Mouse (Mus musculus) hindbrain, embryonic 12.5 days (tissue): Measurements from ENCODE around the gene Alox12. TPM values are rescaled to one million over a fixed set of nuclear protein-coding genes. Genes with fewer than 3 reads are reported as not detected.

Experiments
- ATAC-seq: fragments of 200-750 bp; cut with Nextera tagmentation; 2 replicates; pipeline ENCODE4 v1.8.0; 2017; ENCODE audit warnings: moderate TSS enrichment; ENCODE audit not compliant: low FRiP score
- H3K27ac ChIP-seq: fragments of 300-500 bp; sonication (generic); 2 replicates; pipeline ENCODE4 v1.5.1; 2016; ENCODE audit warnings: mild to moderate bottlenecking
- H3K27me3 ChIP-seq: fragments of 300-500 bp; sonication (generic); 2 replicates; pipeline ENCODE4 v1.6.1; 2016; ENCODE audit warnings: mild to moderate bottlenecking
- H3K36me3 ChIP-seq: fragments of 300-500 bp; sonication (generic); 2 replicates; pipeline ENCODE4 v1.6.1; 2016; ENCODE audit warnings: mild to moderate bottlenecking
- H3K4me1 ChIP-seq: fragments of 300-500 bp; sonication (generic); 2 replicates; pipeline ENCODE4 v1.6.1; 2016
- H3K4me2 ChIP-seq: fragments of 300-500 bp; sonication (generic); replicated peaks from 2 replicates; pipeline ENCODE4 v1.6.1; 2016; ENCODE audit warnings: mild to moderate bottlenecking
- H3K4me3 ChIP-seq: fragments of 300-500 bp; sonication (generic); 2 replicates; pipeline ENCODE4 v1.5.1; 2016; ENCODE audit warnings: mild to moderate bottlenecking
- H3K9ac ChIP-seq: fragments of 300-500 bp; sonication (generic); 2 replicates; pipeline ENCODE4 v1.6.1; 2016; ENCODE audit warnings: mild to moderate bottlenecking, moderate library complexity
- H3K9me3 ChIP-seq: fragments of 300-500 bp; sonication (generic); replicated peaks from 2 replicates; pipeline ENCODE4 v1.6.1; 2016; ENCODE audit warnings: mild to moderate bottlenecking
- WGBS: fragments of 180-500 bp; shearing (Covaris S2); methylation state at CpG from one replicate; pipeline ENCODE4 v1.1.7; 2016; 5-methylcytosine and 5-hydroxymethylcytosine counted together
- polyA plus RNA-seq: library from polyadenylated mRNA; unstranded; fragments of >200 nt; fragmentation: Nextera tagmentation; extraction: Ambion mirVana; gene quantifications from 2 replicates; pipeline ENCODE4 v1.2.1, GENCODE M21; 2016

The Alox12 gene
- polyA plus RNA-seq, 1 experiment from 2014 or later: 2.2 TPM

- ATAC-seq: peak; percentile 93
- WGBS: under 1% methylated on average over 62 of the region's 70 CpGs
These were observed 17.5 kb downstream of the Alox12 start, which contains the start of gene 0610010K14Rik for GRCm38 (mm10) chr11:70237457-70238167. Gene 0610010K14Rik, minus strand, starts transcription at chr11:70237914.

DNA sequence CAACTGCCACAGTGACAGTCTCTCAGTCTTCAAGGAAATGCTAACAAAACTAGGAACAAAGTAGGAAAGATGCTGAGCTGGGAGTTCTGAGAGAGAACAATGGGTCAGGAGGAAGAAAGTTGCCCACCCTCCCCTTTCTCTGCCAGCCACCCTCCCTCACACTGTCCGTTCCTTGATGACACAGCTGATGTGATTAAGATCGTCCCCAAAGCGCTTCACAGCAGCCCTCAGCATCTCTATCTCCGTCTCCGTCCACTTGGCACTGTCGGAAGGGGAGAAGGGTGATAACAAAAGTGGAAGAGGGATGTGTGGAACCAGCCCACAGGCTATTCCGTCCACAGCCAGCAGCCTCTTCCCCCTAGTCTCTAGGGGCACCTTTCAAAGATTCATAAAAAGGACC lies 18.4 kb downstream of the Alox12 start:
- ATAC-seq: no peak
- peak overlapping the region; percentile 92 for H3K27ac ChIP-seq
- H3K4me3 ChIP-seq: peak overlapping the region; percentile 91
- peaks cover 21% of the 10 kb centered on the region for H3K36me3 ChIP-seq
- H3K9ac ChIP-seq: peak overlapping the region; percentile 92
- no peaks in the 10 kb centered on the region for H3K9me3 ChIP-seq
- H3K4me1 ChIP-seq: peaks cover 37% of the 10 kb centered on the region
- no peaks in the 10 kb centered on the region for H3K27me3 ChIP-seq
- H3K4me2 ChIP-seq: peak overlapping the region; percentile 98
- WGBS: 27% methylated on average over 7 of the region's 7 CpGs

More at GRCm38 (mm10) chr11:70237457-70238167, 17.5 kb downstream of the Alox12 start, which contains the start of gene 0610010K14Rik:
- H3K4me1 ChIP-seq: peaks cover 32% of the 10 kb centered on the region
- H3K36me3 ChIP-seq: peaks cover 21% of the 10 kb centered on the region
- H3K27ac ChIP-seq: peak within 1 kb of the TSS; percentile 92
- H3K9ac ChIP-seq: peak within 1 kb of the TSS; percentile 92
- no peaks in the 10 kb centered on the region for H3K27me3 ChIP-seq
- no peaks in the 10 kb centered on the region for H3K9me3 ChIP-seq
- H3K4me3 ChIP-seq: peak within 1 kb of the TSS; percentile 91
- peak within 1 kb of the TSS; percentile 98 for H3K4me2 ChIP-seq

DNA sequence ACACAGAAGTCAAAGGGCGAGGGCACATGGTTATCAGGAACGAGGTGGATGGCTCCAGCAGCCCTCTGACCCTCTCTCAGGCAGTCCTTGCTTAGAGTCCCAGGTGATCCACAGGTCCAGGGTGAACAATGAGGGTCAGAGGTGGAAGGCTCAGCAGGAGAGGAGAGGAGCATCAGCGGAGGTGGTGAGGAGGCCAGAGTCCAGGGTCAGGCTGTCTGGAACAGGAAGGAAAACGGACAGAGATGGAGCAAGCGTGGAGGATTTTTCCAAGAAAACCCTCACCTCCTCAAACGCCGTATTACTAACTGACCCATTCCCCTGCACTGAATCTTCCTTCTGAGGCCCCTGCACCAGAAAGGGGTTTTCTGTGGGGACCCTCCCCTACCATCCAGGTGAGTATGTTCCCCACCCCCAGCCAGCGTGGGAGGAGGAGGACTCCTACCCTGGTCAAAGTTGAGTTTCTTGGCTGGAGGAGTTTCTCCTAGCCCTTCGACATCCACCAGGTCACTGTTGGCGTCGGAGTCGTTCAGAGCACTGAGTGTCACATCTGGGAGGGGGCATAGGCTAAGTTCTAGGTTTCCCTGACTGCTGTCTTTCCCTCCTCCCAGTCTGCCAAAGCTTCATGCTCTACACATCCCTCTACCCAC lies 19.8 kb downstream of the Alox12 start:
- Histone ChIP-seq H3K9me3 (no peaks in the 10 kb centered on the region), H3K4me1 (peaks cover 32% of the 10 kb centered on the region), H3K27ac (no peak overlapping the region), H3K27me3 (peaks cover 7% of the 10 kb centered on the region), H3K4me2 (no peak overlapping the region), H3K9ac (no peak overlapping the region), H3K36me3 (peaks cover 21% of the 10 kb centered on the region), H3K4me3 (no peak overlapping the region)
- 93% methylated on average over 12 of the region's 12 CpGs for WGBS
- ATAC-seq: no peak

GRCm38 (mm10) chr11:70234497-70234896 lies 20.7 kb downstream of the Alox12 start:
- WGBS: 92% methylated on average over 8 of the region's 8 CpGs
- ATAC-seq: no peak
- Histone ChIP-seq H3K27ac (no peak overlapping the region), H3K27me3 (peaks cover 15% of the 10 kb centered on the region), H3K4me1 (peaks cover 40% of the 10 kb centered on the region), H3K9me3 (no peaks in the 10 kb centered on the region), H3K4me2 (no peak overlapping the region), H3K4me3 (no peak overlapping the region), H3K36me3 (peaks cover 21% of the 10 kb centered on the region), H3K9ac (no peak overlapping the region)

- Histone ChIP-seq H3K27me3 (peaks cover 20% of the 10 kb centered on the region), H3K9me3 (no peaks in the 10 kb centered on the region), H3K4me3 (no peak overlapping the region), H3K4me2 (no peak overlapping the region), H3K9ac (no peak overlapping the region), H3K36me3 (peaks cover 21% of the 10 kb centered on the region), H3K4me1 (peaks cover 44% of the 10 kb centered on the region), H3K27ac (no peak overlapping the region)
- 61% methylated on average over 5 of the region's 5 CpGs for WGBS
- no peak for ATAC-seq
These were observed 21.1 kb downstream of the Alox12 start for GRCm38 (mm10) chr11:70234037-70234436.

DNA sequence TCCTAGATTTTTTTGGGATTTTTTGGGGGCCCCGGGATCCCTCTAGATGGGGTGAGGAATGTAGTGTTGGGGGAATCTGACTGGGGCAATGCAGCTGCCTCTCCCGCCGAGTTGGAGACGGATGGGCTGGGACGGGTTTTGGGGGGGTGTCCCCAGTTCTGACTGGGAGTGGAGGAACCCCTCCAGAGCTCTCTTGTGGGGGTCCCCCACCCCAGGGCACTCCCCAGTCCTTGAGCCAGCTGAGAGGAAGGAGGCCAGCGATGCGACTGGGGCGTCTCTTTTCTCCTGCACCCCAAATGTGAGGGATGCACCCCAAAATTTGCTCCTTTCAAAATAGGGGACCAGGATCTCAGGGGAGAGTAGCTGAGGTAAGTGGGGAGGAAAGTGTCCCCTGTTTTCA lies 22.1 kb downstream of the Alox12 start:
- Histone ChIP-seq H3K4me3 (peak overlapping the region; percentile 25; the same call in 1 of the 2 replicates), H3K27ac (no peak overlapping the region)
- no peak for ATAC-seq

GRCm38 (mm10) chr11:70232546-70232945 lies 22.6 kb downstream of the Alox12 start:
- H3K27me3 ChIP-seq: peaks cover 35% of the 10 kb centered on the region
- H3K9me3 ChIP-seq: no peaks in the 10 kb centered on the region
- H3K9ac ChIP-seq: peak overlapping the region; percentile 41
- WGBS: 4% methylated on average over 9 of the region's 10 CpGs
- H3K36me3 ChIP-seq: peaks cover 21% of the 10 kb centered on the region
- H3K4me3 ChIP-seq: peak overlapping the region; percentile 25
- ATAC-seq: no peak
- H3K4me1 ChIP-seq: peaks cover 40% of the 10 kb centered on the region
- no peak overlapping the region for H3K27ac ChIP-seq
- H3K4me2 ChIP-seq: peak overlapping the region; percentile 51

More for the DNA sequence above, 22.1 kb downstream of the Alox12 start:
- H3K9ac ChIP-seq: peak overlapping the region; percentile 41
- H3K27me3 ChIP-seq: peaks cover 30% of the 10 kb centered on the region
- H3K36me3 ChIP-seq: peaks cover 21% of the 10 kb centered on the region
- WGBS: 39% methylated on average over 8 of the region's 8 CpGs
- peaks cover 40% of the 10 kb centered on the region for H3K4me1 ChIP-seq
- peak overlapping the region; percentile 51 for H3K4me2 ChIP-seq
- no peaks in the 10 kb centered on the region for H3K9me3 ChIP-seq

DNA sequence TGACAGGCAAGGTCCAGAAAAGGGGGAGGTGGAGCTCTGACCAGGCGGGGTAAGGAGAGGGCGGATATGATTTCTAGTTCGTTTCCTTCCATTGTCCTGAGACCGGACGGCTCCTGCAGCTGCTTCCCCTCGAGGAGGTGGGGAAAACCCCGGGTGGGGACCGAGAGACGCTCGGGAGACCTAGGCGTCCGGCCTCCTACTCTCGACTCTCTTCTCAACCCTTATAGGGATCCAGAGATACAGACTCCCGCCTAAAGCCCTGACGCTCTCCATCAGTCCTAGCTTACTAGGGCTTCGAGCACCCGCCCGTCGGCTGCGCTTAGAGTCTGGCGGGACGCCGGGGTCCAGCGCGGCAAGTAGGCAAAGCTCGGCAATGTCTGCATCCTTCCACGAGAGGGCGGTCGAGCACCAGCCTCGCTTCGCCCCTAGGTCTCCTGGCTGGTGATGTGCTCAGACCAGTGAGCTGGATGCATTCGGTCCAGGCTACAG lies 24.9 kb downstream of the Alox12 start:
- Histone ChIP-seq H3K9ac (no peak overlapping the region), H3K9me3 (no peaks in the 10 kb centered on the region), H3K27ac (no peak overlapping the region; the same call in 1 of the 2 replicates), H3K4me3 (peak overlapping the region; percentile 24), H3K27me3 (peaks cover 58% of the 10 kb centered on the region), H3K4me2 (peak overlapping the region; percentile 42), H3K4me1 (peaks cover 40% of the 10 kb centered on the region), H3K36me3 (peaks cover 12% of the 10 kb centered on the region)
- WGBS: 2% methylated on average over 32 of the region's 32 CpGs
- peak; percentile 30; the same call in 1 of the 2 replicates for ATAC-seq

DNA sequence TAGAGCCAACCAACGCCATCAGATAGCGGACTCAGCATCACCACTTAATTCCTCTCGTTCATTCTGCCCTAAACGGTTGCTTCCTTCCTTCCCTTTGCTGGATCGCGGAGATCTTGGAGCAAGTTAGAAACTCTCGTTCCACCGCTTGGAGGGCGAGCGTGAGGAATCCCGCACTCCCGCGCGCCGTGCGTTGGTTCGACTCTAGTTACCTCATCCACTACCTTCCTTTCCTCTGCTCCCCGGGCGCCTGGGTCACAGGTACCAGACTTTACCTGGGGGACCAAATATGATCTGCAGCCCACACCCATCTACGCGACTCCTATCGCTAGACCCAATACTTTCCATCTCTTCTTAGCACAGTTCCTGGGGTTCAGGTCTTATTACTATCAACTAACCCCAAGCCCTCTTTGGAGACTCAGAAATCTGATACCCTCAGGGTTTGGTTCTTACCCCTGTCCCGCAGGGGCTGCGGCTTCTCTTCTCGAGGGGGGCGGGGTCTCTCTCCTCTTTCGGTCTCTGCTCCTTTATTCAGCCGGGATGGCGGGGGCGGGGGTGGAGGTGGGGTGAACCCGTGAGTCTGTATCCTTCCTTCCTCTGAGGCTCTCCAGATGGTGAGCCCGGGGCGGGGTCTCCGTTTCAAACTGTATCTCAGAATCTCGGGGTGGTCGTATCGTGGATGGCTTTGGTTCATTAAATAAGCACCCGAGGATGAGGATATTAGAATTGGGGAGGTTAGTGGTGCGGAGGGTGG lies 25.7 kb downstream of the Alox12 start, which contains the start of gene Bcl6b:
TSS of gene Bcl6b (minus strand) at position 539 of the 751 bp plus-strand sequence.
- 3% methylated on average over 39 of the region's 39 CpGs for WGBS
- H3K4me3 ChIP-seq: peak within 1 kb of the TSS; percentile 24
- H3K9me3 ChIP-seq: no peaks in the 10 kb centered on the region
- H3K36me3 ChIP-seq: peaks cover 4% of the 10 kb centered on the region
- no peak within 1 kb of the TSS; the same call in 1 of the 2 replicates for H3K27ac ChIP-seq
- H3K4me2 ChIP-seq: peak within 1 kb of the TSS; percentile 42
- H3K9ac ChIP-seq: peak within 1 kb of the TSS; percentile 29
- no peak for ATAC-seq
- peaks cover 66% of the 10 kb centered on the region for H3K27me3 ChIP-seq
- H3K4me1 ChIP-seq: peaks cover 40% of the 10 kb centered on the region

DNA sequence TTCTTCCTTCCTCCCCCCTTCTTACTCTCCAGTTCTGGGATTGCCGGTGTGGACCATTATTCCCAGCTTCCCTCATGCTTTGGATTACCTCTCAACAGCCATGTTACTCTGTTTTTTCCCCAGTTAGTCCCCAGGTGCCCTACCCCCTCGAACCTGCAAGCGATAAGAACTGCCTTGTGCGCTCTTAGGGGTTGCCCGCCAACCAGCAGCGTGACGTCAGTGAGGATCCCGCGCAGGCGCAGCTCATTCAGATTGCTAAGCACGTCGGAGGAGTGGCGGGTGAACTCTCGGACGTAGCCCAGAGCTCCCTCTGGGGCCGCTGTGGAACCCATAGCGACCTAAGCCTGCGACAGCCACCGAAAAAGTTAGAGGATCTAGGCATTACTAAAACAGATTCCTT lies 26.3 kb downstream of the Alox12 start:
- peak; percentile 42; the same call in 1 of the 2 replicates for ATAC-seq
- Histone ChIP-seq H3K4me2 (peak overlapping the region; percentile 42), H3K4me1 (peaks cover 40% of the 10 kb centered on the region), H3K9ac (peak overlapping the region; percentile 29; the same call in 1 of the 2 replicates), H3K4me3 (peak overlapping the region; percentile 24), H3K9me3 (no peaks in the 10 kb centered on the region), H3K27me3 (peaks cover 72% of the 10 kb centered on the region), H3K27ac (no peak overlapping the region), H3K36me3 (no peaks in the 10 kb centered on the region)
- WGBS: under 1% methylated on average over 19 of the region's 19 CpGs

- Histone ChIP-seq H3K27me3 (peaks cover 77% of the 10 kb centered on the region), H3K9ac (no peak overlapping the region), H3K4me2 (peak overlapping the region; percentile 17; the same call in 1 of the 2 replicates), H3K9me3 (no peaks in the 10 kb centered on the region), H3K4me1 (peaks cover 34% of the 10 kb centered on the region), H3K36me3 (no peaks in the 10 kb centered on the region), H3K27ac (no peak overlapping the region), H3K4me3 (no peak overlapping the region)
- no peak for ATAC-seq
- 89% methylated on average over 4 of the region's 4 CpGs for WGBS
These were observed 27.4 kb downstream of the Alox12 start for GRCm38 (mm10) chr11:70227661-70228245.
